Mouse (Mus musculus): Measurements from ENCODE around the gene Ttc17. TPM values are rescaled to one million over a fixed set of nuclear protein-coding genes. Genes with fewer than 3 reads are reported as not detected.

Gene Ttc17
- 63.0 TPM for polyA plus RNA-seq (2017; shearing (Covaris generic))

DNA sequence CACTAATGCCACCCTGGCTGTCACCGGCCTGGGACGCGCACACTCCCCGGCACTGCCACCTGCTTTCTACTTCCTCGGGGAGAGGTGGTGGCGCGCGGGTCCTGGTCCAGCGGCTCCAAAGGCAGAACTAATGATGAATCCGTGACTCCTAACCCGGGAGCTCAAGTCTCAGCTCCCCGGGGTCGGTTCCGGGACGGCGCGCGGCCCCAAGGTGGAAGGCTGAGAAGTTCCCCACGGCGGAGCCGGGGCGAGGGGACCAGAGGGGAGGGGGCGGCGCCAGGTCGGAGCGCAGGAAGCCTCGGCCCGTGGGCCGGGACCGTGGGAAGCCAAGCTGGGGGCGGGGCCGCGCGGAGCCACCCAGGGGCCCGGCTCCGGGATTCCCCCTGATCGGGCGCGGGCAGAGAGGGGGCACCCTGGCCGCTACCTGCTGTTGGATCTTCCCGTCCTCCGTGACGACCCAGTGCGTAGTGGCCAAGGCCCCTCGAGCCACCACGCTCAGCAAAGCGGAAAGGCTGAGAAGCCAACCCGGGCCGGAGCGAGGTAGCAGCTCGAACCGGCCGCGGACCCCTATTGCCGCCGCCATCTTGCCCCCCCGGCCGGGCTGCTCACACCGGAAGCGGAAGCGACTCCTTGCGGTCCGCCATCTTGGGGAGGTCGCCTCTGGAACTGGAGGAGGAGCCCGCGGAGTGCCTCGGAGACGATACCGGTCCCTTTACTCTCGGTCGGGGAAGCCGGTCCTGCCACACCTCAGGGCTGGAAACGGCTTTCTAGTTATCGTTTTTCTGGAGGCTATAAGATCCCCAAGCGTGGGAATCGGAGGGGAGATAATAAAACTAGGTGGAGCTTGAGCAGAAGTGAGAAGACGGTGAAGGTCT lies at the start of gene Ttc17:
Gene Ttc17 (minus strand): TSS at position 607 of the 875 bp plus-strand sequence.

Other genes starting within 250 kb of the Ttc17 start
- gene Hsd17b12, start 248.7 kb downstream of the Ttc17 start, polyA plus RNA-seq (2017; shearing (Covaris generic)) = 65.2 TPM
- gene Api5, start 31.4 kb upstream of the Ttc17 start, polyA plus RNA-seq (2017; shearing (Covaris generic)) = 205 TPM

Measured in inflammation-experienced regulatory T-cells, adult 16 weeks (primary cell).